Mouse (Mus musculus): ENCODE results near the gene Cox19. TPM values are rescaled to one million over a fixed set of nuclear protein-coding genes. Genes with fewer than 3 reads are reported as not detected.
"Not testable (repeated sequence)": the region's sequence is repeated elsewhere in the genome, so short reads cannot be mapped to it uniquely, and the experiment has no call there.

Gene Cox19
- polyA plus RNA-seq, 1 experiment from 2014 or later, result 113 TPM

DNA sequence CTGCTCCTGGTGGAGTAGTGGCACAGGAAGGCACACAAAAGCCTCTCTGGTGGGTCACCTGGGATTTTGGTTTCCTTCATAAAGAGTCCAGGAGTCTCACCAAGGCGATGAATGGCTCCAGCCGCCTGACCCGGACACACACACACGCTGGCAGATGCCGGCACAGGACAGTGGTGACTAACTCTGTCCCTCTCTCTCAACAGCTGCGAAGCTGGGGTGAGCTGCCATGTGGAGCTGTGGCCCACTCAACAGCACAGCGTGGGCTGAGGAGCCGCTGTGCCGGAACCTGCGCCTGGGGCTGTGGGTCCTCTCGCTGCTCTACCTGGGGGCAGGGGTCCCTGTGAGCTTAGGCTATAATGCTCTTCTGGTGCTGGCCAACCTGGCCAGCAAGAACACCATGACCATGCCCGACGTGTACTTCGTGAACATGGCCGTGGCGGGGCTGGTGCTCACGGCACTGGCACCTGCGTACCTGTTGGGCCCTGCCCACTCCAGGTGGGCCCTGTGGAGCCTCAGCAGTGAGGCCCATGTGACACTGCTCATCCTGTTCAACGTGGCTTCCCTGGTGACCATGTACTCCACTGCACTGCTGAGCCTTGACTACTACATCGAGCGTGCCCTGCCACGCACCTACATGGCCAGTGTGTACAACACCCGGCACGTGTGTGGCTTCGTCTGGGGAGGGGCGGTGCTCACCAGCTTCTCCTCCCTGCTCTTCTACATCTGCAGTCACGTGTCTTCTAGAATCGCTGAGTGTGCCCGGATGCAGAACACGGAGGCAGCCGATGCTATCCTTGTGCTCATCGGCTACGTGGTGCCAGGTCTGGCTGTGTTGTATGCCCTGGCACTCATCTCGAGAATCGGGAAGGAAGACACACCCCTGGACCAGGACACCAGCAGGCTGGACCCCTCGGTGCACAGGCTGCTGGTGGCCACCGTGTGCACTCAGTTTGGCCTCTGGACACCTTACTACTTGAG lies 41.3 kb upstream of the Cox19 start:
- Histone ChIP-seq H3K27me3 (ENCODE audit: control insufficient read depth, insufficient read depth, low read length) (no peaks in the 10 kb centered on the region), H3K4me3 (ENCODE audit: low read depth, low read length) (no peak overlapping the region), H3K4me2 (ENCODE audit: low read depth, low read length) (no peak overlapping the region), H3K4me1 (ENCODE audit: control insufficient read depth, insufficient read depth, low read length) (peaks cover 17% of the 10 kb centered on the region), H3K9me3 (ENCODE audit: control insufficient read depth, low read length) (no peaks in the 10 kb centered on the region), H3K36me3 (ENCODE audit: control insufficient read depth, insufficient read depth, low read length) (no peaks in the 10 kb centered on the region), H3K9ac (replicated peaks; ENCODE audit: low read depth, low read length) (no peak overlapping the region), H3K27ac (ENCODE audit: low read depth, low read length) (no peak overlapping the region)
- ATAC-seq (ENCODE audit: low read depth), result no peak
- WGBS, result 96% methylated on average over 37 of the region's 37 CpGs

GRCm38 (mm10) chr5:139391309-139391990 lies 40.2 kb upstream of the Cox19 start:
- Histone ChIP-seq H3K9ac (replicated peaks; ENCODE audit: low read depth, low read length) (no peak overlapping the region), H3K9me3 (ENCODE audit: control insufficient read depth, low read length) (no peaks in the 10 kb centered on the region), H3K27ac (ENCODE audit: low read depth, low read length) (peak overlapping the region; percentile 39; the same call in 1 of the 2 replicates), H3K4me1 (ENCODE audit: control insufficient read depth, insufficient read depth, low read length) (peaks cover 17% of the 10 kb centered on the region), H3K36me3 (ENCODE audit: control insufficient read depth, insufficient read depth, low read length) (no peaks in the 10 kb centered on the region), H3K4me2 (ENCODE audit: low read depth, low read length) (no peak overlapping the region), H3K27me3 (ENCODE audit: control insufficient read depth, insufficient read depth, low read length) (no peaks in the 10 kb centered on the region), H3K4me3 (ENCODE audit: low read depth, low read length) (no peak overlapping the region)
- WGBS, result 74% methylated on average over 11 of the region's 11 CpGs
- no peak for ATAC-seq (ENCODE audit: low read depth)

DNA sequence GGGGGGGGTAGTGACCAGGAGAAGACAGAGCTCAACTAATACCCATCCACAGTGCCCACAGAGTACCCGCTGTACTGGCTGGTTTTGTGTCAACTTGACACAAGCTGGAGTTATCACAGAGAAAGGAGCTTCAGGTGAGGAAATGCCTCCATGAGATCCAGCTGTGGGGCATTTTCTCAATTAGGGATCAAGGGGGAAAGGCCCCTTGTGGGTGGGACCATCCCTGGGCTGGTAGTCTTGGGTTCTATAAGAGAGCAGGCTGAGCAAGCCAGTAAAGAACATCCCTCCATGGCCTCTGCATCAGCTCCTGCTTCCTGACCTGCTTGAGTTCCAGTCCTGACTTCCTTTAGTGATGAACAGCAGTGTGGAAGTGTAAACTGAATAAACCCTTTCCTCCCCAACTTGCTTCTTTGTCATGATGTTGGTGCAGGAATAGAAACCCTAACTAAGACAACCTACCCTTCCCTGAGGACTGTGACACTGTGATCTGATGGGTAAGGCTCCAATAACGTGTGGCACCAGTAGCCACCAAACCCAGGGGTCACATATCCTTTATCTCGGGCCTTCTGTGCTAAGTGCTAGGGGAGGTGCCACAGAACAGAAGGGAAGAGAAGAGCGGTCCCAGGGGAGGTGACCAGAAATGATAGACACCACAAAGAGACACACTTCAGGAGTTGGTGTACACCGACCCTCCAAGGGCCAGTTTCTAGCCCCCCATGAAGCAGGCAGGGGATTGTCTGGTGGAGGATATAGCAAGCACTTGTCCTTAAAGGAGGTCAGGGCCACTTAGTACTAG lies 39.3 kb upstream of the Cox19 start:
- not testable (repeated sequence) for H3K4me3 ChIP-seq (ENCODE audit: low read depth, low read length); ATAC-seq (ENCODE audit: low read depth); H3K27me3 ChIP-seq (ENCODE audit: control insufficient read depth, insufficient read depth, low read length); H3K9ac ChIP-seq (replicated peaks; ENCODE audit: low read depth, low read length); H3K4me2 ChIP-seq (ENCODE audit: low read depth, low read length); H3K9me3 ChIP-seq (ENCODE audit: control insufficient read depth, low read length); H3K36me3 ChIP-seq (ENCODE audit: control insufficient read depth, insufficient read depth, low read length)
- peak overlapping the region; percentile 39 for H3K27ac ChIP-seq (ENCODE audit: low read depth, low read length)
- H3K4me1 ChIP-seq (ENCODE audit: control insufficient read depth, insufficient read depth, low read length), result peaks cover 17% of the 10 kb centered on the region
- WGBS, result 83% methylated on average over 5 of the region's 5 CpGs

DNA sequence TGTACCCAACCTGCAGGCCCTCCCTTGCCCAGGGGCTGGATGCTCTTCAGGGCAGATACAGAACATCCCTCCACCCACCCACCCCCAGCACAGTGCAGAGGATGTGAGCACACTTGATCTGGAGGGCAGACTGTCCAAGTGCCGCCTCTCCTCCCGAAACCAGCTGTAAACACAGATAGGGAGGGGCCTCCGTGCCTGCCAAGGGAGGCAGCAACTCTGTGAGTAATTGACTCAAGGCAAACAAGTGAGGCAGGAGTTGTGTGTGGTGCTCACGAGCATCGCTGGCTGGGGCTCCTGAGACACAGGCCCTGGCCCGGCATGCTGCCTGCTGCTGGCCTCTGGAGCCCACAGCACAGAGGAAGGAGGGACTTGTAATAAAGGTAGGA lies 38.5 kb upstream of the Cox19 start:
- Histone ChIP-seq H3K9ac (replicated peaks; ENCODE audit: low read depth, low read length) (no peak overlapping the region), H3K4me3 (ENCODE audit: low read depth, low read length) (no peak overlapping the region), H3K9me3 (ENCODE audit: control insufficient read depth, low read length) (no peaks in the 10 kb centered on the region), H3K36me3 (ENCODE audit: control insufficient read depth, insufficient read depth, low read length) (no peaks in the 10 kb centered on the region), H3K4me2 (ENCODE audit: low read depth, low read length) (no peak overlapping the region), H3K4me1 (ENCODE audit: control insufficient read depth, insufficient read depth, low read length) (peaks cover 17% of the 10 kb centered on the region), H3K27ac (ENCODE audit: low read depth, low read length) (peak overlapping the region; percentile 66; the same call in 1 of the 2 replicates), H3K27me3 (ENCODE audit: control insufficient read depth, insufficient read depth, low read length) (no peaks in the 10 kb centered on the region)
- peak; percentile 36; the same call in 1 of the 2 replicates for ATAC-seq (ENCODE audit: low read depth)
- 22% methylated on average over 6 of the region's 6 CpGs for WGBS

GRCm38 (mm10) chr5:139388694-139389675 lies 37.8 kb upstream of the Cox19 start:
- Histone ChIP-seq H3K9me3 (ENCODE audit: control insufficient read depth, low read length) (no peaks in the 10 kb centered on the region), H3K27me3 (ENCODE audit: control insufficient read depth, insufficient read depth, low read length) (no peaks in the 10 kb centered on the region), H3K4me3 (ENCODE audit: low read depth, low read length) (no peak overlapping the region), H3K27ac (ENCODE audit: low read depth, low read length) (peak overlapping the region; percentile 66), H3K4me1 (ENCODE audit: control insufficient read depth, insufficient read depth, low read length) (peaks cover 17% of the 10 kb centered on the region), H3K9ac (replicated peaks; ENCODE audit: low read depth, low read length) (no peak overlapping the region), H3K36me3 (ENCODE audit: control insufficient read depth, insufficient read depth, low read length) (no peaks in the 10 kb centered on the region), H3K4me2 (ENCODE audit: low read depth, low read length) (no peak overlapping the region)
- ATAC-seq (ENCODE audit: low read depth), result 0 out of 2 replicates have a peak, but pooled peaks have one; percentile 8
- 69% methylated on average over 17 of the region's 17 CpGs for WGBS

DNA sequence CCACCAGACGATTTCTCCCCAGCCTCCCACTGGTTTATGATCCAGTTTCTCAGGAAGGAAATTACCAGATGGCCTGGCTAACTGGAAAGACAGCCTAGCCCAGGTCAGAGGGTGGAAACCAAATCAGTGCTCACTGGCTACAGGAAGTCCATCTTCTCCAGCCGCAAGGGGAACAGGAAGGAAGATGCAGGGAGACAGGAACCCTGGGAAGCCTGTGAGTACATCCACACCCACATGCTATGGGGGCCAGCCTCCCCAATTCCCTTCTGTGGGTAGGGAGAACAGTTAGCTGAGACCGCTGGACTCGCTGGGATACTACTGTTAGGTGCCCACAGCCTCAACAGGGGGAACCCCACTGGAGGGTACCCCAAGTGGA lies 37.0 kb upstream of the Cox19 start:
- H3K9me3 ChIP-seq (ENCODE audit: control insufficient read depth, low read length), result no peaks in the 10 kb centered on the region
- H3K4me2 ChIP-seq (ENCODE audit: low read depth, low read length), result no peak overlapping the region
- no peaks in the 10 kb centered on the region for H3K36me3 ChIP-seq (ENCODE audit: control insufficient read depth, insufficient read depth, low read length)
- 53% methylated on average over 4 of the region's 4 CpGs for WGBS
- no peak overlapping the region for H3K9ac ChIP-seq (replicated peaks; ENCODE audit: low read depth, low read length)
- no peak for ATAC-seq (ENCODE audit: low read depth)
- H3K4me1 ChIP-seq (ENCODE audit: control insufficient read depth, insufficient read depth, low read length), result peaks cover 17% of the 10 kb centered on the region
- no peaks in the 10 kb centered on the region for H3K27me3 ChIP-seq (ENCODE audit: control insufficient read depth, insufficient read depth, low read length)
- H3K27ac ChIP-seq (ENCODE audit: low read depth, low read length), result 0 out of 2 replicates have a peak overlapping the region, but pooled peaks have one; percentile 6
- no peak overlapping the region for H3K4me3 ChIP-seq (ENCODE audit: low read depth, low read length)

DNA sequence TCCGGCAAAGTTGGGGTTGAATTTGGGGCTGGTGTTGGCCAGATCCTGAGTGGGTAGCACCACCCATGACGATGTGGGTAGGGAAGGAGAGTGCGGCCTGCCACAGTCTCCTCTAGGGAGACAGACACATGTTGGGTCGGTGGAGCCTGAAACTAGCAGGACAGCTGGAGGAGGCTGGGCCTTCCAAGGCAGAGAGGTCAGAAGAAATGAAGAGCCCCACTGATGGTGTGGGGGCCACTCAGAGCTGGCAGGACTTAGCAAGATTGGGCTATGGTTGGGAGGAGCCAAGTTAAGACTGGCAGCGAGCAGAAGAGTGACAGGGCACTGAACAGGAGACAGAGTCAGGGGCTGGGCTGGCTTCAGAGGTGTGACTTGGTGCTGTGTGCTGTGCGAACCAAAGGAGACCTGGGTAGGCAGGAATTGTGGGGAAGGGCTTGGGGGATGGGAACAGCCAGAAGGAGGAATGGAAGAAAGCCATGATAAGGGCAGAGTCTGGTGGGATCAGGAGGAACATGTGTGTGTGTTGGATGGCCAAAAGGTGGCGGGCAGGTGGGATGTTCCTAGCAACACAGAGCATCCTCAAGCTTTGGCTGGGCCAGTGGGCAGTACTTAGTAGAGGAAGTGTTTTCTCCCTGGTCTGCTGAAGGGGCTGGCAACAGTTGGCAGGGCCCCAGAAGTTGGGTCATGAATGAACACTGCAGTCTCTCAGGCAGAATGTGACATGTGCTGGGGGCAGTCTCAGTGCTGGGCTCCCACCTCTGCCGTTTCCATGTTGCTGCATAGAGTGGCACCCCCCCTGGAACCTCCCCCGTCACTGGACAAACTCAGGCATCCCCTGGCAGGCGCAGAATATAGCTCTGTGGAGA lies 36.3 kb upstream of the Cox19 start:
- H3K4me1 ChIP-seq (ENCODE audit: control insufficient read depth, insufficient read depth, low read length), result peaks cover 17% of the 10 kb centered on the region
- WGBS, result 73% methylated on average over 10 of the region's 10 CpGs
- no peaks in the 10 kb centered on the region for H3K36me3 ChIP-seq (ENCODE audit: control insufficient read depth, insufficient read depth, low read length)
- no peak overlapping the region for H3K9ac ChIP-seq (replicated peaks; ENCODE audit: low read depth, low read length)
- no peak overlapping the region for H3K4me2 ChIP-seq (ENCODE audit: low read depth, low read length)
- no peaks in the 10 kb centered on the region for H3K9me3 ChIP-seq (ENCODE audit: control insufficient read depth, low read length)
- H3K27me3 ChIP-seq (ENCODE audit: control insufficient read depth, insufficient read depth, low read length), result no peaks in the 10 kb centered on the region
- 0 out of 2 replicates have a peak overlapping the region, but pooled peaks have one; percentile 6 for H3K27ac ChIP-seq (ENCODE audit: low read depth, low read length)
- no peak for ATAC-seq (ENCODE audit: low read depth)
- no peak overlapping the region for H3K4me3 ChIP-seq (ENCODE audit: low read depth, low read length)
